Mouse (Mus musculus): Measurements from ENCODE around the gene Rims1. TPM values are rescaled to one million over a fixed set of nuclear protein-coding genes. Genes with fewer than 3 reads are reported as not detected.

The Rims1 gene
- polyA plus RNA-seq, 1 experiment from 2014 or later, result 2.8 TPM

- H3K4me3 ChIP-seq (ENCODE audit: low read depth, low read length), result no peak overlapping the region
- ATAC-seq (ENCODE audit: insufficient read depth, low FRiP score, low TSS enrichment), result no peak
- no peaks in the 10 kb centered on the region for H3K4me1 ChIP-seq (ENCODE audit: control insufficient read depth, insufficient read depth, low read length)
- no peak overlapping the region for H3K27ac ChIP-seq (ENCODE audit: low read depth, low read length)
- no peak overlapping the region for H3K9ac ChIP-seq (ENCODE audit: low read length)
- DNase-seq (ENCODE audit: low spot score), result no peak
- no peak overlapping the region for H3K4me2 ChIP-seq (ENCODE audit: low read depth)
- no peaks in the 10 kb centered on the region for H3K36me3 ChIP-seq (ENCODE audit: control insufficient read depth, insufficient read depth, low read length)
- 7% methylated on average over 2 of the region's 2 CpGs for WGBS
- no peaks in the 10 kb centered on the region for H3K27me3 ChIP-seq (ENCODE audit: control insufficient read depth, insufficient read depth, low read length)
- no peaks in the 10 kb centered on the region for H3K9me3 ChIP-seq (ENCODE audit: control insufficient read depth, low read length)
These were observed 339.2 kb downstream of the Rims1 start for GRCm38 (mm10) chr1:22466597-22466996.

GRCm38 (mm10) chr1:22424020-22424419 is 381.8 kb downstream of the Rims1 start:
- Histone ChIP-seq H3K9me3 (ENCODE audit: control insufficient read depth, low read length) (no peaks in the 10 kb centered on the region), H3K27me3 (ENCODE audit: control insufficient read depth, insufficient read depth, low read length) (no peaks in the 10 kb centered on the region), H3K36me3 (ENCODE audit: control insufficient read depth, insufficient read depth, low read length) (no peaks in the 10 kb centered on the region), H3K4me3 (ENCODE audit: low read depth, low read length) (no peak overlapping the region), H3K9ac (ENCODE audit: low read length) (no peak overlapping the region), H3K4me2 (ENCODE audit: low read depth) (no peak overlapping the region), H3K4me1 (ENCODE audit: control insufficient read depth, insufficient read depth, low read length) (no peaks in the 10 kb centered on the region), H3K27ac (ENCODE audit: low read depth, low read length) (no peak overlapping the region)
- DNase-seq (ENCODE audit: low spot score) (no peak), ATAC-seq (ENCODE audit: insufficient read depth, low FRiP score, low TSS enrichment) (no peak)
- 94% methylated on average over 2 of the region's 2 CpGs for WGBS

- ATAC-seq (ENCODE audit: insufficient read depth, low FRiP score, low TSS enrichment) (no peak), DNase-seq (ENCODE audit: low spot score) (no peak)
- no peaks in the 10 kb centered on the region for H3K4me1 ChIP-seq (ENCODE audit: control insufficient read depth, insufficient read depth, low read length)
- H3K4me3 ChIP-seq (ENCODE audit: low read depth, low read length), result no peak overlapping the region
- WGBS, result 81% methylated on average over 5 of the region's 5 CpGs
- no peak overlapping the region for H3K27ac ChIP-seq (ENCODE audit: low read depth, low read length)
- no peaks in the 10 kb centered on the region for H3K36me3 ChIP-seq (ENCODE audit: control insufficient read depth, insufficient read depth, low read length)
- no peak overlapping the region for H3K9ac ChIP-seq (ENCODE audit: low read length)
- no peaks in the 10 kb centered on the region for H3K27me3 ChIP-seq (ENCODE audit: control insufficient read depth, insufficient read depth, low read length)
- no peak overlapping the region for H3K4me2 ChIP-seq (ENCODE audit: low read depth)
- H3K9me3 ChIP-seq (ENCODE audit: control insufficient read depth, low read length), result no peaks in the 10 kb centered on the region
These were observed 383.7 kb downstream of the Rims1 start for GRCm38 (mm10) chr1:22422102-22422501.

GRCm38 (mm10) chr1:22410173-22410572 is 395.6 kb downstream of the Rims1 start:
- DNase-seq (ENCODE audit: low spot score) (no peak), ATAC-seq (ENCODE audit: insufficient read depth, low FRiP score, low TSS enrichment) (no peak)
- Histone ChIP-seq H3K4me1 (ENCODE audit: control insufficient read depth, insufficient read depth, low read length) (no peaks in the 10 kb centered on the region), H3K27ac (ENCODE audit: low read depth, low read length) (no peak overlapping the region), H3K9me3 (ENCODE audit: control insufficient read depth, low read length) (no peaks in the 10 kb centered on the region), H3K27me3 (ENCODE audit: control insufficient read depth, insufficient read depth, low read length) (no peaks in the 10 kb centered on the region), H3K36me3 (ENCODE audit: control insufficient read depth, insufficient read depth, low read length) (no peaks in the 10 kb centered on the region), H3K4me2 (ENCODE audit: low read depth) (no peak overlapping the region), H3K4me3 (ENCODE audit: low read depth, low read length) (no peak overlapping the region), H3K9ac (ENCODE audit: low read length) (no peak overlapping the region)
- 84% methylated on average over 7 of the region's 7 CpGs for WGBS

GRCm38 (mm10) chr1:22386361-22386760 is 419.4 kb downstream of the Rims1 start:
- Histone ChIP-seq H3K27ac (ENCODE audit: low read depth, low read length) (no peak overlapping the region), H3K4me3 (ENCODE audit: low read depth, low read length) (no peak overlapping the region), H3K27me3 (ENCODE audit: control insufficient read depth, insufficient read depth, low read length) (no peaks in the 10 kb centered on the region), H3K9ac (ENCODE audit: low read length) (no peak overlapping the region), H3K36me3 (ENCODE audit: control insufficient read depth, insufficient read depth, low read length) (no peaks in the 10 kb centered on the region), H3K4me1 (ENCODE audit: control insufficient read depth, insufficient read depth, low read length) (no peaks in the 10 kb centered on the region), H3K4me2 (ENCODE audit: low read depth) (no peak overlapping the region), H3K9me3 (ENCODE audit: control insufficient read depth, low read length) (no peaks in the 10 kb centered on the region)
- no peak for ATAC-seq (ENCODE audit: insufficient read depth, low FRiP score, low TSS enrichment)
- DNase-seq (ENCODE audit: low spot score), result no peak
- WGBS, result 79% methylated on average over 3 of the region's 3 CpGs

GRCm38 (mm10) chr1:22377652-22378051 is 428.1 kb downstream of the Rims1 start:
- Histone ChIP-seq H3K4me1 (ENCODE audit: control insufficient read depth, insufficient read depth, low read length) (no peaks in the 10 kb centered on the region; the same call in 1 of the 2 replicates), H3K9ac (ENCODE audit: low read length) (no peak overlapping the region), H3K36me3 (ENCODE audit: control insufficient read depth, insufficient read depth, low read length) (no peaks in the 10 kb centered on the region), H3K4me2 (ENCODE audit: low read depth) (no peak overlapping the region), H3K27ac (ENCODE audit: low read depth, low read length) (no peak overlapping the region), H3K27me3 (ENCODE audit: control insufficient read depth, insufficient read depth, low read length) (no peaks in the 10 kb centered on the region), H3K9me3 (ENCODE audit: control insufficient read depth, low read length) (no peaks in the 10 kb centered on the region), H3K4me3 (ENCODE audit: low read depth, low read length) (no peak overlapping the region)
- 66% methylated on average over 5 of the region's 5 CpGs for WGBS
- ATAC-seq (ENCODE audit: insufficient read depth, low FRiP score, low TSS enrichment) (no peak), DNase-seq (ENCODE audit: low spot score) (no peak)

GRCm38 (mm10) chr1:22377062-22377461 is 428.7 kb downstream of the Rims1 start:
- no peak for DNase-seq (ENCODE audit: low spot score)
- Histone ChIP-seq H3K9me3 (ENCODE audit: control insufficient read depth, low read length) (no peaks in the 10 kb centered on the region), H3K4me1 (ENCODE audit: control insufficient read depth, insufficient read depth, low read length) (no peaks in the 10 kb centered on the region; the same call in 1 of the 2 replicates), H3K27ac (ENCODE audit: low read depth, low read length) (no peak overlapping the region), H3K4me3 (ENCODE audit: low read depth, low read length) (no peak overlapping the region), H3K36me3 (ENCODE audit: control insufficient read depth, insufficient read depth, low read length) (no peaks in the 10 kb centered on the region), H3K27me3 (ENCODE audit: control insufficient read depth, insufficient read depth, low read length) (no peaks in the 10 kb centered on the region), H3K9ac (ENCODE audit: low read length) (no peak overlapping the region), H3K4me2 (ENCODE audit: low read depth) (no peak overlapping the region)
- ATAC-seq (ENCODE audit: insufficient read depth, low FRiP score, low TSS enrichment), result no peak
- WGBS, result 42% methylated on average over 6 of the region's 6 CpGs

- Histone ChIP-seq H3K9ac (ENCODE audit: low read length) (no peak overlapping the region), H3K4me2 (ENCODE audit: low read depth) (no peak overlapping the region), H3K4me3 (ENCODE audit: low read depth, low read length) (no peak overlapping the region), H3K4me1 (ENCODE audit: control insufficient read depth, insufficient read depth, low read length) (no peaks in the 10 kb centered on the region), H3K27ac (ENCODE audit: low read depth, low read length) (no peak overlapping the region), H3K36me3 (ENCODE audit: control insufficient read depth, insufficient read depth, low read length) (no peaks in the 10 kb centered on the region), H3K27me3 (ENCODE audit: control insufficient read depth, insufficient read depth, low read length) (no peaks in the 10 kb centered on the region), H3K9me3 (ENCODE audit: control insufficient read depth, low read length) (no peaks in the 10 kb centered on the region)
- WGBS, result 85% methylated on average over 2 of the region's 2 CpGs
- ATAC-seq (ENCODE audit: insufficient read depth, low FRiP score, low TSS enrichment) (no peak), DNase-seq (ENCODE audit: low spot score) (no peak)
These were observed 449.6 kb downstream of the Rims1 start for GRCm38 (mm10) chr1:22356209-22356608.

- Histone ChIP-seq H3K4me1 (ENCODE audit: control insufficient read depth, insufficient read depth, low read length) (no peaks in the 10 kb centered on the region), H3K9ac (ENCODE audit: low read length) (no peak overlapping the region), H3K27ac (ENCODE audit: low read depth, low read length) (no peak overlapping the region), H3K27me3 (ENCODE audit: control insufficient read depth, insufficient read depth, low read length) (no peaks in the 10 kb centered on the region), H3K4me2 (ENCODE audit: low read depth) (no peak overlapping the region), H3K36me3 (ENCODE audit: control insufficient read depth, insufficient read depth, low read length) (no peaks in the 10 kb centered on the region), H3K9me3 (ENCODE audit: control insufficient read depth, low read length) (no peaks in the 10 kb centered on the region), H3K4me3 (ENCODE audit: low read depth, low read length) (no peak overlapping the region)
- DNase-seq (ENCODE audit: low spot score) (no peak), ATAC-seq (ENCODE audit: insufficient read depth, low FRiP score, low TSS enrichment) (no peak)
- WGBS, result 78% methylated on average over 4 of the region's 4 CpGs
These were observed 452.1 kb downstream of the Rims1 start for GRCm38 (mm10) chr1:22353687-22354086.
